Mouse (Mus musculus): ENCODE data around the gene Tagap. TPM values are rescaled to one million over a fixed set of nuclear protein-coding genes. Genes with fewer than 3 reads are reported as not detected.

The Tagap gene
- polyA plus RNA-seq (2015; fragmentation: Nextera tagmentation; extraction: Ambion mirVana): 0.80 and 1.2 TPM in 2 replicates

GRCm38 (mm10) chr17:7925413-7926160 lies at the start of gene Tagap:
Gene Tagap (plus strand): TSS chr17:7926000.
- Histone ChIP-seq H3K9ac (ENCODE audit: low read depth, low read length) (no peak within 1 kb of the TSS), H3K36me3 (ENCODE audit: control insufficient read depth, insufficient read depth) (no peaks in the 10 kb centered on the region), H3K4me2 (replicated peaks; ENCODE audit: low read depth) (0 out of 2 replicates have a peak within 1 kb of the TSS, but pooled peaks have one; percentile 13), H3K9me3 (ENCODE audit: control insufficient read depth) (no peaks in the 10 kb centered on the region), H3K27ac (ENCODE audit: low read depth, low read length) (no peak within 1 kb of the TSS), H3K4me3 (ENCODE audit: low read depth, low read length) (no peak within 1 kb of the TSS), H3K27me3 (replicated peaks; ENCODE audit: control insufficient read depth, insufficient read depth, low read length) (no peaks in the 10 kb centered on the region), H3K4me1 (replicated peaks; ENCODE audit: control insufficient read depth, insufficient read depth, low read length) (no peaks in the 10 kb centered on the region)
- TF ChIP-seq CTCF (IDR thresholded peaks at IDR 0.05; ENCODE audit: low read depth): no peak
- ATAC-seq: no peak
- WGBS: 44% methylated on average over 13 of the region's 13 CpGs

- Histone ChIP-seq H3K9me3 (ENCODE audit: control insufficient read depth) (no peaks in the 10 kb centered on the region), H3K36me3 (ENCODE audit: control insufficient read depth, insufficient read depth) (no peaks in the 10 kb centered on the region), H3K27me3 (replicated peaks; ENCODE audit: control insufficient read depth, insufficient read depth, low read length) (no peaks in the 10 kb centered on the region), H3K4me1 (replicated peaks; ENCODE audit: control insufficient read depth, insufficient read depth, low read length) (no peaks in the 10 kb centered on the region), H3K4me2 (replicated peaks; ENCODE audit: low read depth) (no peak overlapping the region), H3K27ac (ENCODE audit: low read depth, low read length) (no peak overlapping the region), H3K4me3 (ENCODE audit: low read depth, low read length) (no peak overlapping the region), H3K9ac (ENCODE audit: low read depth, low read length) (no peak overlapping the region)
- no peak for TF ChIP-seq CTCF (IDR thresholded peaks at IDR 0.05; ENCODE audit: low read depth)
- WGBS: 86% methylated on average over 13 of the region's 13 CpGs
- no peak for ATAC-seq
Measured at GRCm38 (mm10) chr17:7876541-7876940, 49.3 kb upstream of the Tagap start.

GRCm38 (mm10) chr17:7877191-7877764 lies 48.5 kb upstream of the Tagap start:
- Histone ChIP-seq H3K27me3 (replicated peaks; ENCODE audit: control insufficient read depth, insufficient read depth, low read length) (no peaks in the 10 kb centered on the region), H3K9me3 (ENCODE audit: control insufficient read depth) (no peaks in the 10 kb centered on the region), H3K27ac (ENCODE audit: low read depth, low read length) (no peak overlapping the region), H3K4me3 (ENCODE audit: low read depth, low read length) (no peak overlapping the region), H3K36me3 (ENCODE audit: control insufficient read depth, insufficient read depth) (no peaks in the 10 kb centered on the region), H3K4me2 (replicated peaks; ENCODE audit: low read depth) (no peak overlapping the region), H3K9ac (ENCODE audit: low read depth, low read length) (no peak overlapping the region), H3K4me1 (replicated peaks; ENCODE audit: control insufficient read depth, insufficient read depth, low read length) (no peaks in the 10 kb centered on the region)
- no peak for TF ChIP-seq CTCF (IDR thresholded peaks at IDR 0.05; ENCODE audit: low read depth)
- 65% methylated on average over 7 of the region's 7 CpGs for WGBS
- ATAC-seq: no peak

- ATAC-seq: no peak
- 45% methylated on average over 2 of the region's 2 CpGs for WGBS
- no peak overlapping the region for H3K4me3 ChIP-seq (ENCODE audit: low read depth, low read length)
- H3K9me3 ChIP-seq (ENCODE audit: control insufficient read depth): no peaks in the 10 kb centered on the region
- no peak overlapping the region for H3K4me2 ChIP-seq (replicated peaks; ENCODE audit: low read depth)
- H3K9ac ChIP-seq (ENCODE audit: low read depth, low read length): no peak overlapping the region
- no peak overlapping the region for H3K27ac ChIP-seq (ENCODE audit: low read depth, low read length)
- H3K4me1 ChIP-seq (replicated peaks; ENCODE audit: control insufficient read depth, insufficient read depth, low read length): no peaks in the 10 kb centered on the region
- H3K27me3 ChIP-seq (replicated peaks; ENCODE audit: control insufficient read depth, insufficient read depth, low read length): no peaks in the 10 kb centered on the region
- H3K36me3 ChIP-seq (ENCODE audit: control insufficient read depth, insufficient read depth): no peaks in the 10 kb centered on the region
- TF ChIP-seq CTCF (IDR thresholded peaks at IDR 0.05; ENCODE audit: low read depth): no peak
Measured at GRCm38 (mm10) chr17:7877878-7878277, 47.9 kb upstream of the Tagap start.

- no peaks in the 10 kb centered on the region for H3K4me1 ChIP-seq (replicated peaks; ENCODE audit: control insufficient read depth, insufficient read depth, low read length)
- no peaks in the 10 kb centered on the region for H3K36me3 ChIP-seq (ENCODE audit: control insufficient read depth, insufficient read depth)
- H3K9ac ChIP-seq (ENCODE audit: low read depth, low read length): no peak overlapping the region
- H3K9me3 ChIP-seq (ENCODE audit: control insufficient read depth): no peaks in the 10 kb centered on the region
- H3K27ac ChIP-seq (ENCODE audit: low read depth, low read length): no peak overlapping the region
- ATAC-seq: no peak
- H3K4me2 ChIP-seq (replicated peaks; ENCODE audit: low read depth): no peak overlapping the region
- H3K27me3 ChIP-seq (replicated peaks; ENCODE audit: control insufficient read depth, insufficient read depth, low read length): no peaks in the 10 kb centered on the region
- no peak overlapping the region for H3K4me3 ChIP-seq (ENCODE audit: low read depth, low read length)
- TF ChIP-seq CTCF (IDR thresholded peaks at IDR 0.05; ENCODE audit: low read depth): no peak
- 74% methylated on average over 4 of the region's 4 CpGs for WGBS
Measured at GRCm38 (mm10) chr17:7879529-7879928, 46.3 kb upstream of the Tagap start.

GRCm38 (mm10) chr17:7883126-7883525 lies 42.7 kb upstream of the Tagap start:
- no peak overlapping the region for H3K9ac ChIP-seq (ENCODE audit: low read depth, low read length)
- H3K4me1 ChIP-seq (replicated peaks; ENCODE audit: control insufficient read depth, insufficient read depth, low read length): no peaks in the 10 kb centered on the region
- H3K4me3 ChIP-seq (ENCODE audit: low read depth, low read length): no peak overlapping the region
- no peak for ATAC-seq
- H3K27me3 ChIP-seq (replicated peaks; ENCODE audit: control insufficient read depth, insufficient read depth, low read length): no peaks in the 10 kb centered on the region
- H3K9me3 ChIP-seq (ENCODE audit: control insufficient read depth): no peaks in the 10 kb centered on the region
- no peak overlapping the region for H3K4me2 ChIP-seq (replicated peaks; ENCODE audit: low read depth)
- no peak overlapping the region for H3K27ac ChIP-seq (ENCODE audit: low read depth, low read length)
- 90% methylated on average over 11 of the region's 11 CpGs for WGBS
- no peaks in the 10 kb centered on the region for H3K36me3 ChIP-seq (ENCODE audit: control insufficient read depth, insufficient read depth)
- no peak for TF ChIP-seq CTCF (IDR thresholded peaks at IDR 0.05; ENCODE audit: low read depth)

Data from intestine, postnatal 0 days (tissue).